Mouse (Mus musculus) cerebellum, postnatal 4 days (tissue): ENCODE results near the gene Pjvk.

Source experiments
- DNase-seq, 2 experiments: peaks; one replicate each; pipeline ENCODE4 v3.0.0; 2022; ENCODE audit warnings: low spot score in 2 of 2, mixed read lengths in 1 of 2

The Pjvk gene

GRCm38 (mm10) chr2:76667200-76667599 is 18.9 kb downstream of the Pjvk start:
- no peak for DNase-seq

- no peak for DNase-seq
Measured at GRCm38 (mm10) chr2:76671641-76672040, 23.4 kb downstream of the Pjvk start.

GRCm38 (mm10) chr2:76672134-76672745 is 24.0 kb downstream of the Pjvk start:
- no peak for DNase-seq

- peak; percentile 78 to 94 for DNase-seq
Measured at GRCm38 (mm10) chr2:76672966-76673392, 24.7 kb downstream of the Pjvk start, which contains the start of gene Fkbp7. Fkbp7 (minus strand) TSS chr2:76673116.

- peak in 1 of 2 experiments; percentile 29 for DNase-seq
Measured at GRCm38 (mm10) chr2:76673472-76674081, 25.3 kb downstream of the Pjvk start.

- DNase-seq: peak; percentile 69 to 76
Measured at GRCm38 (mm10) chr2:76674725-76675427, 26.6 kb downstream of the Pjvk start, which contains the start of gene Plekha3. Plekha3 (plus strand) TSS chr2:76675281.

GRCm38 (mm10) chr2:76675451-76675850 is 27.2 kb downstream of the Pjvk start:
- DNase-seq: peak in 1 of 2 experiments; percentile 33

- DNase-seq: no peak
Measured at GRCm38 (mm10) chr2:76675949-76676348, 27.7 kb downstream of the Pjvk start.

- DNase-seq: no peak
Measured at GRCm38 (mm10) chr2:76676401-76677226, 28.3 kb downstream of the Pjvk start.

GRCm38 (mm10) chr2:76682301-76682700 is 34.0 kb downstream of the Pjvk start:
- no peak for DNase-seq

- DNase-seq: no peak
Measured at GRCm38 (mm10) chr2:76686986-76687385, 38.7 kb downstream of the Pjvk start.

GRCm38 (mm10) chr2:76687608-76688007 is 39.3 kb downstream of the Pjvk start:
- DNase-seq: no peak

GRCm38 (mm10) chr2:76688162-76688561 is 39.9 kb downstream of the Pjvk start:
- DNase-seq: no peak

GRCm38 (mm10) chr2:76690436-76691204 is 42.3 kb downstream of the Pjvk start:
- DNase-seq: no peak

GRCm38 (mm10) chr2:76693765-76694164 is 45.5 kb downstream of the Pjvk start:
- no peak for DNase-seq

GRCm38 (mm10) chr2:76695290-76695689 is 47.0 kb downstream of the Pjvk start:
- no peak for DNase-seq

GRCm38 (mm10) chr2:76702188-76702587 is 53.9 kb downstream of the Pjvk start:
- DNase-seq: no peak

GRCm38 (mm10) chr2:76702751-76703150 is 54.5 kb downstream of the Pjvk start:
- DNase-seq: no peak

GRCm38 (mm10) chr2:76705655-76706054 is 57.4 kb downstream of the Pjvk start:
- no peak for DNase-seq
